Mouse (Mus musculus): Measurements from ENCODE around the gene Fads1. TPM values are rescaled to one million over a fixed set of nuclear protein-coding genes. Genes with fewer than 3 reads are reported as not detected.

Gene Fads1
- polyA plus RNA-seq, 1 experiment from 2014 or later = 111 TPM

- no peak overlapping the region for H3K9ac ChIP-seq
- no peak for ATAC-seq (ENCODE audit: insufficient read depth, low FRiP score, low read depth)
- H3K27me3 ChIP-seq (replicated peaks) = no peaks in the 10 kb centered on the region
- H3K9me3 ChIP-seq = no peaks in the 10 kb centered on the region
- peaks cover 51% of the 10 kb centered on the region for H3K36me3 ChIP-seq
- no peak overlapping the region for H3K4me2 ChIP-seq
- no peaks in the 10 kb centered on the region for H3K4me1 ChIP-seq
- H3K4me3 ChIP-seq (replicated peaks) = no peak overlapping the region
- H3K27ac ChIP-seq = no peak overlapping the region
- WGBS = 90% methylated on average over 4 of the region's 4 CpGs
These were observed 14.4 kb downstream of the Fads1 start for GRCm38 (mm10) chr19:10197130-10197529.

GRCm38 (mm10) chr19:10198286-10198685, 15.6 kb downstream of the Fads1 start:
- H3K36me3 ChIP-seq = peaks cover 44% of the 10 kb centered on the region
- WGBS = 65% methylated on average over 2 of the region's 2 CpGs

GRCm38 (mm10) chr19:10198723-10199122, 16.0 kb downstream of the Fads1 start:
- H3K9me3 ChIP-seq = no peaks in the 10 kb centered on the region
- ATAC-seq (ENCODE audit: insufficient read depth, low FRiP score, low read depth) = no peak
- no peak overlapping the region for H3K4me2 ChIP-seq
- no peak overlapping the region for H3K9ac ChIP-seq
- peaks cover 40% of the 10 kb centered on the region for H3K36me3 ChIP-seq
- WGBS = 23% methylated on average over 3 of the region's 3 CpGs
- H3K4me1 ChIP-seq = peaks cover 8% of the 10 kb centered on the region
- H3K27me3 ChIP-seq (replicated peaks) = no peaks in the 10 kb centered on the region
- H3K4me3 ChIP-seq (replicated peaks) = no peak overlapping the region
- H3K27ac ChIP-seq = no peak overlapping the region

More at GRCm38 (mm10) chr19:10198286-10198685, 15.6 kb downstream of the Fads1 start:
- Histone ChIP-seq H3K9ac (no peak overlapping the region), H3K27me3 (replicated peaks) (no peaks in the 10 kb centered on the region), H3K4me3 (replicated peaks) (no peak overlapping the region), H3K27ac (no peak overlapping the region), H3K9me3 (no peaks in the 10 kb centered on the region), H3K4me2 (no peak overlapping the region), H3K4me1 (peaks cover 8% of the 10 kb centered on the region)
- ATAC-seq (ENCODE audit: insufficient read depth, low FRiP score, low read depth) = no peak

GRCm38 (mm10) chr19:10203146-10203847, 20.6 kb downstream of the Fads1 start:
- H3K9ac ChIP-seq = peak overlapping the region; percentile 88
- H3K4me1 ChIP-seq = peaks cover 12% of the 10 kb centered on the region
- peak; percentile 34 for ATAC-seq (ENCODE audit: insufficient read depth, low FRiP score, low read depth)
- H3K9me3 ChIP-seq = no peaks in the 10 kb centered on the region
- peak overlapping the region; percentile 83 for H3K27ac ChIP-seq
- 2% methylated on average over 23 of the region's 23 CpGs for WGBS
- peaks cover 31% of the 10 kb centered on the region for H3K36me3 ChIP-seq
- peak overlapping the region; percentile 72 for H3K4me2 ChIP-seq
- no peaks in the 10 kb centered on the region for H3K27me3 ChIP-seq (replicated peaks)
- H3K4me3 ChIP-seq (replicated peaks) = peak overlapping the region; percentile 94

GRCm38 (mm10) chr19:10203848-10204615, 21.3 kb downstream of the Fads1 start, which contains the start of the genes Tmem258 and Fen1:
Gene Tmem258, plus strand, starts transcription at chr19:10204014.
Gene Fen1, minus strand, starts transcription at chr19:10204169.
- peak; percentile 87 for ATAC-seq (ENCODE audit: insufficient read depth, low FRiP score, low read depth)
- Histone ChIP-seq H3K4me1 (peaks cover 12% of the 10 kb centered on the region), H3K27ac (peak within 1 kb of the TSS; percentile 83), H3K9me3 (no peaks in the 10 kb centered on the region), H3K36me3 (peaks cover 35% of the 10 kb centered on the region), H3K4me3 (replicated peaks) (peak within 1 kb of the TSS; percentile 94), H3K9ac (peak within 1 kb of the TSS; percentile 88), H3K4me2 (peak within 1 kb of the TSS; percentile 72), H3K27me3 (replicated peaks) (no peaks in the 10 kb centered on the region)
- WGBS = under 1% methylated on average over 40 of the region's 40 CpGs

- Histone ChIP-seq H3K36me3 (peaks cover 36% of the 10 kb centered on the region), H3K27me3 (replicated peaks) (no peaks in the 10 kb centered on the region), H3K27ac (peak overlapping the region; percentile 83; the same call in 1 of the 2 replicates), H3K4me1 (peaks cover 12% of the 10 kb centered on the region), H3K4me2 (peak overlapping the region; percentile 72), H3K9ac (peak overlapping the region; percentile 88; the same call in 1 of the 2 replicates), H3K4me3 (replicated peaks) (peak overlapping the region; percentile 94), H3K9me3 (no peaks in the 10 kb centered on the region)
- under 1% methylated on average over 5 of the region's 5 CpGs for WGBS
- no peak for ATAC-seq (ENCODE audit: insufficient read depth, low FRiP score, low read depth)
These were observed 21.9 kb downstream of the Fads1 start for GRCm38 (mm10) chr19:10204616-10205001.

GRCm38 (mm10) chr19:10205051-10205450, 22.4 kb downstream of the Fads1 start:
- peak overlapping the region; percentile 72 for H3K4me2 ChIP-seq
- no peak for ATAC-seq (ENCODE audit: insufficient read depth, low FRiP score, low read depth)
- WGBS = 65% methylated on average over 6 of the region's 6 CpGs
- no peaks in the 10 kb centered on the region for H3K9me3 ChIP-seq
- peaks cover 12% of the 10 kb centered on the region for H3K4me1 ChIP-seq
- no peaks in the 10 kb centered on the region for H3K27me3 ChIP-seq (replicated peaks)
- H3K27ac ChIP-seq = no peak overlapping the region
- peak overlapping the region; percentile 94 for H3K4me3 ChIP-seq (replicated peaks)
- no peak overlapping the region for H3K9ac ChIP-seq
- peaks cover 36% of the 10 kb centered on the region for H3K36me3 ChIP-seq

- H3K36me3 ChIP-seq = peaks cover 47% of the 10 kb centered on the region
These were observed 26.2 kb downstream of the Fads1 start for GRCm38 (mm10) chr19:10208851-10209250.

GRCm38 (mm10) chr19:10210885-10211284, 28.2 kb downstream of the Fads1 start:
- H3K4me3 ChIP-seq (replicated peaks) = no peak overlapping the region
- H3K4me1 ChIP-seq = no peaks in the 10 kb centered on the region
- 84% methylated on average over 4 of the region's 4 CpGs for WGBS
- H3K36me3 ChIP-seq = peaks cover 47% of the 10 kb centered on the region
- no peak overlapping the region for H3K9ac ChIP-seq
- no peak for ATAC-seq (ENCODE audit: insufficient read depth, low FRiP score, low read depth)
- no peaks in the 10 kb centered on the region for H3K9me3 ChIP-seq
- no peaks in the 10 kb centered on the region for H3K27me3 ChIP-seq (replicated peaks)
- H3K27ac ChIP-seq = no peak overlapping the region
- no peak overlapping the region for H3K4me2 ChIP-seq

More at GRCm38 (mm10) chr19:10208851-10209250, 26.2 kb downstream of the Fads1 start:
- WGBS = 78% methylated on average over 3 of the region's 3 CpGs
- no peak overlapping the region for H3K27ac ChIP-seq
- 0 out of 2 replicates have a peak, but pooled peaks cover 4% of the 10 kb centered on the region for H3K4me1 ChIP-seq
- H3K4me2 ChIP-seq = no peak overlapping the region
- ATAC-seq (ENCODE audit: insufficient read depth, low FRiP score, low read depth) = no peak
- no peak overlapping the region for H3K9ac ChIP-seq
- no peaks in the 10 kb centered on the region for H3K27me3 ChIP-seq (replicated peaks)
- no peaks in the 10 kb centered on the region for H3K9me3 ChIP-seq
- H3K4me3 ChIP-seq (replicated peaks) = no peak overlapping the region

GRCm38 (mm10) chr19:10213796-10214471, 31.2 kb downstream of the Fads1 start:
- H3K9me3 ChIP-seq = no peaks in the 10 kb centered on the region
- 85% methylated on average over 10 of the region's 10 CpGs for WGBS
- no peak overlapping the region for H3K4me3 ChIP-seq (replicated peaks)
- peaks cover 37% of the 10 kb centered on the region for H3K36me3 ChIP-seq
- no peak overlapping the region for H3K27ac ChIP-seq
- no peak overlapping the region for H3K4me2 ChIP-seq
- H3K27me3 ChIP-seq (replicated peaks) = no peaks in the 10 kb centered on the region
- no peak for ATAC-seq (ENCODE audit: insufficient read depth, low FRiP score, low read depth)
- no peak overlapping the region for H3K9ac ChIP-seq
- no peaks in the 10 kb centered on the region for H3K4me1 ChIP-seq

- 64% methylated on average over 8 of the region's 8 CpGs for WGBS
- Histone ChIP-seq H3K9me3 (no peaks in the 10 kb centered on the region), H3K4me3 (replicated peaks) (no peak overlapping the region), H3K9ac (no peak overlapping the region), H3K36me3 (peaks cover 25% of the 10 kb centered on the region), H3K4me2 (no peak overlapping the region), H3K4me1 (0 out of 2 replicates have a peak, but pooled peaks cover 6% of the 10 kb centered on the region), H3K27me3 (replicated peaks) (no peaks in the 10 kb centered on the region), H3K27ac (no peak overlapping the region)
- no peak for ATAC-seq (ENCODE audit: insufficient read depth, low FRiP score, low read depth)
These were observed 33.4 kb downstream of the Fads1 start for GRCm38 (mm10) chr19:10216101-10216500.
